Mouse (Mus musculus) stomach, embryonic 14.5 days (tissue): ENCODE results near the gene Gkn3. TPM values are rescaled to one million over a fixed set of nuclear protein-coding genes. Genes with fewer than 3 reads are reported as not detected.
A peak's percentile ranks its signal among the peaks of the same experiment; 100 is the strongest.

Experiments used
- ATAC-seq: fragments of 200-750 bp; cut with Nextera tagmentation; 2 replicates; pipeline ENCODE4 v1.8.0; 2017; ENCODE audit warnings: low read depth, moderate TSS enrichment; ENCODE audit not compliant: insufficient number of reproducible peaks, insufficient read depth, low FRiP score
- H3K27ac ChIP-seq: fragments of 300-500 bp; sonication (generic); 2 replicates; pipeline ENCODE4 v1.5.1; 2014; ENCODE audit warnings: mild to moderate bottlenecking, low read length, moderate library complexity, mixed read lengths
- H3K27me3 ChIP-seq: fragments of 300-500 bp; sonication (generic); 2 replicates; pipeline ENCODE4 v1.6.1; 2014; ENCODE audit warnings: low read length, control low read depth, mixed read lengths; ENCODE audit not compliant: control insufficient read depth, insufficient read depth
- H3K36me3 ChIP-seq: fragments of 300-500 bp; sonication (generic); 2 replicates; pipeline ENCODE4 v1.6.1; 2014; ENCODE audit warnings: mild to moderate bottlenecking, control low read depth, low read length, moderate library complexity, mixed read lengths; ENCODE audit not compliant: control insufficient read depth, insufficient read depth
- H3K4me1 ChIP-seq: fragments of 300-500 bp; sonication (generic); 2 replicates; pipeline ENCODE4 v1.6.1; 2014; ENCODE audit warnings: low read length, control low read depth, mixed read lengths; ENCODE audit not compliant: control insufficient read depth, insufficient read depth
- H3K4me2 ChIP-seq: fragments of 300-500 bp; sonication (generic); replicated peaks from 2 replicates; pipeline ENCODE4 v1.6.1; 2014; ENCODE audit warnings: low read depth, low read length, control low read depth
- H3K4me3 ChIP-seq: fragments of 300-500 bp; sonication (generic); 2 replicates; pipeline ENCODE4 v1.5.1; 2014; ENCODE audit warnings: low read depth, low read length, control low read depth
- H3K9ac ChIP-seq: fragments of 300-500 bp; sonication (generic); replicated peaks from 2 replicates; pipeline ENCODE4 v1.6.1; 2014; ENCODE audit warnings: low read depth, mild to moderate bottlenecking, control low read depth, low read length, moderate library complexity, mixed read lengths
- H3K9me3 ChIP-seq: fragments of 300-500 bp; sonication (generic); 2 replicates; pipeline ENCODE4 v1.6.1; 2016; ENCODE audit warnings: low read depth, low read length, control low read depth; ENCODE audit not compliant: control insufficient read depth
- WGBS: fragments of 180-500 bp; shearing (Covaris S2); extraction: QIAGEN DNeasy Blood & Tissue Kit; methylation state at CpG from one replicate; pipeline ENCODE4 v1.1.7; 2014; 5-methylcytosine and 5-hydroxymethylcytosine counted together
- polyA plus RNA-seq: library from polyadenylated mRNA; unstranded; fragments of >200 nt; fragmentation: Nextera tagmentation; extraction: Ambion mirVana; gene quantifications from 2 replicates; pipeline ENCODE4 v1.2.1, GENCODE M21; 2014

Gkn3 gene
- 3.0 and 3.8 TPM in 2 replicates for polyA plus RNA-seq

GRCm38 (mm10) chr6:87388877-87389276, at the start of gene Gkn3:
TSS of gene Gkn3 (minus strand) at chr6:87388935.
- Histone ChIP-seq H3K4me1 (no peaks in the 10 kb centered on the region; the same call in 1 of the 2 replicates), H3K4me2 (no peak within 1 kb of the TSS), H3K9me3 (no peaks in the 10 kb centered on the region), H3K4me3 (no peak within 1 kb of the TSS), H3K9ac (no peak within 1 kb of the TSS), H3K27me3 (no peaks in the 10 kb centered on the region), H3K36me3 (no peaks in the 10 kb centered on the region), H3K27ac (peak within 1 kb of the TSS; percentile 27; the same call in 1 of the 2 replicates)
- 52% methylated on average over 7 of the region's 7 CpGs for WGBS
- ATAC-seq = peak; percentile 64

- H3K4me3 ChIP-seq = no peak overlapping the region
- WGBS = 75% methylated on average over 8 of the region's 8 CpGs
- H3K4me2 ChIP-seq = no peak overlapping the region
- H3K27ac ChIP-seq = no peak overlapping the region
- no peaks in the 10 kb centered on the region for H3K27me3 ChIP-seq
- no peaks in the 10 kb centered on the region for H3K9me3 ChIP-seq
- no peak for ATAC-seq
- H3K4me1 ChIP-seq = no peaks in the 10 kb centered on the region
- H3K9ac ChIP-seq = no peak overlapping the region
- no peaks in the 10 kb centered on the region for H3K36me3 ChIP-seq
These were observed 48.0 kb upstream of the Gkn3 start for GRCm38 (mm10) chr6:87436745-87437144.

GRCm38 (mm10) chr6:87435791-87436190, 47.1 kb upstream of the Gkn3 start:
- Histone ChIP-seq H3K4me3 (no peak overlapping the region), H3K9me3 (no peaks in the 10 kb centered on the region), H3K27ac (no peak overlapping the region), H3K27me3 (no peaks in the 10 kb centered on the region), H3K4me1 (no peaks in the 10 kb centered on the region), H3K36me3 (no peaks in the 10 kb centered on the region), H3K4me2 (no peak overlapping the region), H3K9ac (no peak overlapping the region)
- WGBS = 91% methylated on average over 3 of the region's 3 CpGs
- no peak for ATAC-seq

- Histone ChIP-seq H3K27ac (no peak within 1 kb of the TSS), H3K36me3 (no peaks in the 10 kb centered on the region), H3K4me1 (no peaks in the 10 kb centered on the region), H3K4me2 (no peak within 1 kb of the TSS), H3K27me3 (no peaks in the 10 kb centered on the region), H3K9me3 (no peaks in the 10 kb centered on the region), H3K9ac (no peak within 1 kb of the TSS), H3K4me3 (no peak within 1 kb of the TSS)
- WGBS = 39% methylated on average over 7 of the region's 7 CpGs
- no peak for ATAC-seq
These were observed 39.8 kb upstream of the Gkn3 start, which contains the start of gene Bmp10 for GRCm38 (mm10) chr6:87428487-87429044. TSS of gene Bmp10 (plus strand) at chr6:87428994.

GRCm38 (mm10) chr6:87427616-87428015, 38.9 kb upstream of the Gkn3 start:
- ATAC-seq = no peak
- Histone ChIP-seq H3K27ac (no peak overlapping the region), H3K27me3 (no peaks in the 10 kb centered on the region), H3K9ac (no peak overlapping the region), H3K4me3 (no peak overlapping the region), H3K4me2 (no peak overlapping the region), H3K9me3 (no peaks in the 10 kb centered on the region), H3K4me1 (no peaks in the 10 kb centered on the region), H3K36me3 (no peaks in the 10 kb centered on the region)
- 80% methylated on average over 8 of the region's 8 CpGs for WGBS

GRCm38 (mm10) chr6:87426954-87427353, 38.2 kb upstream of the Gkn3 start:
- H3K9ac ChIP-seq = no peak overlapping the region
- no peaks in the 10 kb centered on the region for H3K36me3 ChIP-seq
- H3K4me3 ChIP-seq = no peak overlapping the region
- H3K4me1 ChIP-seq = no peaks in the 10 kb centered on the region
- H3K9me3 ChIP-seq = no peaks in the 10 kb centered on the region
- no peaks in the 10 kb centered on the region for H3K27me3 ChIP-seq
- ATAC-seq = no peak
- WGBS = 86% methylated on average over 5 of the region's 5 CpGs
- H3K27ac ChIP-seq = no peak overlapping the region
- H3K4me2 ChIP-seq = no peak overlapping the region

- Histone ChIP-seq H3K27ac (no peak overlapping the region), H3K4me3 (no peak overlapping the region), H3K4me2 (no peak overlapping the region), H3K27me3 (no peaks in the 10 kb centered on the region), H3K9me3 (no peaks in the 10 kb centered on the region), H3K9ac (no peak overlapping the region), H3K4me1 (no peaks in the 10 kb centered on the region), H3K36me3 (no peaks in the 10 kb centered on the region)
- 63% methylated on average over 19 of the region's 19 CpGs for WGBS
- ATAC-seq = no peak
These were observed 35.5 kb upstream of the Gkn3 start for GRCm38 (mm10) chr6:87424037-87424816.

- WGBS = 60% methylated on average over 7 of the region's 7 CpGs
- no peaks in the 10 kb centered on the region for H3K27me3 ChIP-seq
- no peak overlapping the region for H3K9ac ChIP-seq
- H3K4me3 ChIP-seq = no peak overlapping the region
- no peaks in the 10 kb centered on the region for H3K36me3 ChIP-seq
- ATAC-seq = no peak
- no peaks in the 10 kb centered on the region for H3K4me1 ChIP-seq
- H3K4me2 ChIP-seq = no peak overlapping the region
- no peaks in the 10 kb centered on the region for H3K9me3 ChIP-seq
- no peak overlapping the region for H3K27ac ChIP-seq
These were observed 33.6 kb upstream of the Gkn3 start for GRCm38 (mm10) chr6:87422304-87422703.
